Mouse (Mus musculus) embryonic facial prominence, embryonic 14.5 days (tissue): ENCODE data around the gene Klhl6. TPM values are rescaled to one million over a fixed set of nuclear protein-coding genes. Genes with fewer than 3 reads are reported as not detected.

Experiments used
- ATAC-seq: fragments of 200-750 bp; cut with Nextera tagmentation; 2 replicates; pipeline ENCODE4 v1.8.0; 2017; ENCODE audit warnings: low read depth, moderate number of reproducible peaks, moderate TSS enrichment
- DNase-seq: peaks from one replicate; pipeline ENCODE4 v3.0.0-alpha.2; 2015; ENCODE audit warnings: low spot score
- H3K27ac ChIP-seq: fragments of 300-500 bp; sonication (generic); replicated peaks from 2 replicates; pipeline ENCODE4 v1.5.1; 2014; ENCODE audit warnings: low read depth, mild to moderate bottlenecking, low read length, moderate library complexity
- H3K27me3 ChIP-seq: fragments of 300-500 bp; sonication (generic); replicated peaks from 2 replicates; pipeline ENCODE4 v1.6.1; 2014; ENCODE audit warnings: low read length; ENCODE audit not compliant: control insufficient read depth, insufficient read depth
- H3K36me3 ChIP-seq: fragments of 300-500 bp; sonication (generic); 2 replicates; pipeline ENCODE4 v1.6.1; 2014; ENCODE audit warnings: low read length, mixed read lengths; ENCODE audit not compliant: control insufficient read depth, insufficient read depth
- H3K4me1 ChIP-seq: fragments of 300-500 bp; sonication (generic); 2 replicates; pipeline ENCODE4 v1.6.1; 2014; ENCODE audit warnings: antibody characterized with exemption, low read length; ENCODE audit not compliant: control insufficient read depth, insufficient read depth
- H3K4me2 ChIP-seq: fragments of 300-500 bp; sonication (generic); 2 replicates; pipeline ENCODE4 v1.6.1; 2014; ENCODE audit warnings: low read depth, mild to moderate bottlenecking, low read length, moderate library complexity, mixed read lengths
- H3K4me3 ChIP-seq: fragments of 300-500 bp; sonication (generic); 2 replicates; pipeline ENCODE4 v1.5.1; 2014; ENCODE audit warnings: low read depth, mild to moderate bottlenecking, low read length
- H3K9ac ChIP-seq: fragments of 300-500 bp; sonication (generic); 2 replicates; pipeline ENCODE4 v1.6.1; 2014; ENCODE audit warnings: low read depth, mild to moderate bottlenecking, low read length, moderate library complexity, mixed read lengths
- H3K9me3 ChIP-seq: fragments of 300-500 bp; sonication (generic); 2 replicates; pipeline ENCODE4 v1.6.1; 2016; ENCODE audit warnings: low read length; ENCODE audit not compliant: control insufficient read depth
- WGBS: fragments of 180-500 bp; shearing (Covaris S2); extraction: QIAGEN DNeasy Blood & Tissue Kit; methylation state at CpG from one replicate; pipeline ENCODE4 v1.1.7; 2014; 5-methylcytosine and 5-hydroxymethylcytosine counted together
- polyA plus RNA-seq: library from polyadenylated mRNA; unstranded; fragments of >200 nt; fragmentation: Nextera tagmentation; extraction: Ambion mirVana; gene quantifications from 2 replicates; pipeline ENCODE4 v1.2.1, GENCODE M21; 2014

Gene Klhl6
- polyA plus RNA-seq, 1 experiment from 2014 or later = 9.3 TPM

- Histone ChIP-seq H3K4me1 (no peaks in the 10 kb centered on the region), H3K27ac (no peak overlapping the region), H3K36me3 (no peaks in the 10 kb centered on the region), H3K27me3 (no peaks in the 10 kb centered on the region), H3K4me2 (no peak overlapping the region), H3K4me3 (no peak overlapping the region), H3K9me3 (no peaks in the 10 kb centered on the region), H3K9ac (no peak overlapping the region)
- DNase-seq (no peak), ATAC-seq (no peak)
Observed at GRCm38 (mm10) chr16:19995818-19996217, 13.0 kb upstream of the Klhl6 start.

GRCm38 (mm10) chr16:19993278-19993677 is 10.4 kb upstream of the Klhl6 start:
- no peak overlapping the region for H3K27ac ChIP-seq
- H3K4me2 ChIP-seq = no peak overlapping the region
- WGBS = 92% methylated on average over 3 of the region's 3 CpGs
- peaks cover 7% of the 10 kb centered on the region; the same call in 1 of the 2 replicates for H3K9me3 ChIP-seq
- H3K4me3 ChIP-seq = no peak overlapping the region
- no peaks in the 10 kb centered on the region for H3K4me1 ChIP-seq
- H3K36me3 ChIP-seq = no peaks in the 10 kb centered on the region
- no peaks in the 10 kb centered on the region for H3K27me3 ChIP-seq
- ATAC-seq = no peak
- no peak overlapping the region for H3K9ac ChIP-seq
- DNase-seq = no peak

GRCm38 (mm10) chr16:19990536-19990935 is 7.7 kb upstream of the Klhl6 start:
- Histone ChIP-seq H3K9ac (no peak overlapping the region), H3K27me3 (no peaks in the 10 kb centered on the region), H3K9me3 (peaks cover 7% of the 10 kb centered on the region; the same call in 1 of the 2 replicates), H3K27ac (no peak overlapping the region), H3K36me3 (no peaks in the 10 kb centered on the region), H3K4me1 (no peaks in the 10 kb centered on the region), H3K4me3 (no peak overlapping the region), H3K4me2 (no peak overlapping the region)
- ATAC-seq (no peak), DNase-seq (no peak)

GRCm38 (mm10) chr16:19987589-19987988 is 4.8 kb upstream of the Klhl6 start:
- Histone ChIP-seq H3K4me1 (no peaks in the 10 kb centered on the region), H3K27ac (no peak overlapping the region), H3K36me3 (no peaks in the 10 kb centered on the region), H3K27me3 (no peaks in the 10 kb centered on the region), H3K9ac (no peak overlapping the region), H3K9me3 (peaks cover 7% of the 10 kb centered on the region; the same call in 1 of the 2 replicates), H3K4me2 (no peak overlapping the region), H3K4me3 (no peak overlapping the region)
- ATAC-seq = no peak
- WGBS = 77% methylated on average over 2 of the region's 2 CpGs
- DNase-seq = no peak

GRCm38 (mm10) chr16:19984884-19985643 is 2.2 kb upstream of the Klhl6 start:
- no peak overlapping the region for H3K9ac ChIP-seq
- no peak overlapping the region for H3K27ac ChIP-seq
- H3K4me2 ChIP-seq = no peak overlapping the region
- peaks cover 6% of the 10 kb centered on the region; the same call in 1 of the 2 replicates for H3K9me3 ChIP-seq
- H3K4me3 ChIP-seq = no peak overlapping the region
- no peak for ATAC-seq
- no peak for DNase-seq
- H3K36me3 ChIP-seq = no peaks in the 10 kb centered on the region
- H3K4me1 ChIP-seq = no peaks in the 10 kb centered on the region
- no peaks in the 10 kb centered on the region for H3K27me3 ChIP-seq
- 92% methylated on average over 2 of the region's 2 CpGs for WGBS

- Histone ChIP-seq H3K36me3 (no peaks in the 10 kb centered on the region), H3K4me1 (no peaks in the 10 kb centered on the region), H3K9me3 (no peaks in the 10 kb centered on the region), H3K4me2 (no peak overlapping the region), H3K27me3 (no peaks in the 10 kb centered on the region), H3K9ac (no peak overlapping the region), H3K4me3 (no peak overlapping the region), H3K27ac (no peak overlapping the region)
- ATAC-seq (no peak), DNase-seq (no peak)
- 80% methylated on average over 4 of the region's 4 CpGs for WGBS
Observed at GRCm38 (mm10) chr16:19983559-19983958, 722 bp upstream of the Klhl6 start.

- no peak for ATAC-seq
- no peaks in the 10 kb centered on the region for H3K9me3 ChIP-seq
- no peak overlapping the region for H3K27ac ChIP-seq
- H3K4me3 ChIP-seq = no peak overlapping the region
- H3K9ac ChIP-seq = no peak overlapping the region
- DNase-seq = no peak
- WGBS = 74% methylated on average over 2 of the region's 2 CpGs
- H3K4me1 ChIP-seq = no peaks in the 10 kb centered on the region
- H3K27me3 ChIP-seq = no peaks in the 10 kb centered on the region
- H3K4me2 ChIP-seq = no peak overlapping the region
- no peaks in the 10 kb centered on the region for H3K36me3 ChIP-seq
Observed at GRCm38 (mm10) chr16:19981684-19982083, 1.2 kb downstream of the Klhl6 start.

- 90% methylated on average over 3 of the region's 3 CpGs for WGBS
- Histone ChIP-seq H3K27me3 (no peaks in the 10 kb centered on the region), H3K27ac (no peak overlapping the region), H3K4me2 (peak overlapping the region; percentile 18; the same call in 1 of the 2 replicates), H3K9me3 (no peaks in the 10 kb centered on the region), H3K4me3 (no peak overlapping the region), H3K9ac (no peak overlapping the region), H3K4me1 (no peaks in the 10 kb centered on the region), H3K36me3 (no peaks in the 10 kb centered on the region)
- no peak for ATAC-seq
- DNase-seq = no peak
Observed at GRCm38 (mm10) chr16:19981006-19981405, 1.8 kb downstream of the Klhl6 start.

GRCm38 (mm10) chr16:19979755-19980154 is 3.1 kb downstream of the Klhl6 start:
- Histone ChIP-seq H3K9me3 (no peaks in the 10 kb centered on the region), H3K27me3 (no peaks in the 10 kb centered on the region), H3K4me1 (no peaks in the 10 kb centered on the region), H3K9ac (no peak overlapping the region), H3K4me3 (no peak overlapping the region), H3K36me3 (no peaks in the 10 kb centered on the region), H3K27ac (no peak overlapping the region), H3K4me2 (no peak overlapping the region)
- DNase-seq (no peak), ATAC-seq (no peak)
- WGBS = 77% methylated on average over 2 of the region's 2 CpGs
